Mouse (Mus musculus) kidney, embryonic 16.5 days (tissue): ENCODE measurements at regions not wholly inside any gene's neighbourhood (a gene's known extent, or its start where the extent isn't known, plus 50 kb on each side); places are given as distances from the start of the nearest gene placed in this dataset.

Source experiments
- ATAC-seq: fragments of 200-750 bp; cut with Nextera tagmentation; 2 replicates; pipeline ENCODE4 v1.8.0; 2017; ENCODE audit warnings: moderate TSS enrichment; ENCODE audit not compliant: low FRiP score, low TSS enrichment
- H3K27ac ChIP-seq: fragments of 300-500 bp; sonication (generic); 2 replicates; pipeline ENCODE4 v1.5.1; 2014; ENCODE audit warnings: low read length
- H3K27me3 ChIP-seq: fragments of 300-500 bp; sonication (generic); 2 replicates; pipeline ENCODE4 v1.6.1; 2014; ENCODE audit warnings: low read length, control low read depth, mixed read lengths; ENCODE audit not compliant: insufficient read depth
- H3K36me3 ChIP-seq: fragments of 300-500 bp; sonication (generic); 2 replicates; pipeline ENCODE4 v1.6.1; 2014; ENCODE audit warnings: low read length, control low read depth, mixed read lengths; ENCODE audit not compliant: insufficient read depth
- H3K4me1 ChIP-seq: fragments of 300-500 bp; sonication (generic); 2 replicates; pipeline ENCODE4 v1.6.1; 2014; ENCODE audit warnings: low read length, control low read depth, mixed read lengths; ENCODE audit not compliant: insufficient read depth
- H3K4me2 ChIP-seq: fragments of 300-500 bp; sonication (generic); replicated peaks from 2 replicates; pipeline ENCODE4 v1.6.1; 2014; ENCODE audit warnings: low read depth, low read length
- H3K4me3 ChIP-seq: fragments of 300-500 bp; sonication (generic); 2 replicates; pipeline ENCODE4 v1.5.1; 2014; ENCODE audit warnings: mild to moderate bottlenecking, low read length
- H3K9ac ChIP-seq: fragments of 300-500 bp; sonication (generic); replicated peaks from 2 replicates; pipeline ENCODE4 v1.6.1; 2014; ENCODE audit warnings: low read length
- H3K9me3 ChIP-seq: fragments of 300-500 bp; sonication (generic); 2 replicates; pipeline ENCODE4 v1.6.1; 2016; ENCODE audit warnings: low read length, control low read depth
- WGBS: fragments of 180-500 bp; shearing (Covaris S2); extraction: QIAGEN DNeasy Blood & Tissue Kit; methylation state at CpG from one replicate; pipeline ENCODE4 v1.1.7; 2014; 5-methylcytosine and 5-hydroxymethylcytosine counted together

GRCm38 (mm10) chr10:118003739-118004361 is 137.8 kb upstream of the Mdm1 start:
- peaks cover 3% of the 10 kb centered on the region for H3K9me3 ChIP-seq
- H3K4me1 ChIP-seq: peaks cover 6% of the 10 kb centered on the region
- no peak overlapping the region for H3K4me3 ChIP-seq
- WGBS: 17% methylated on average over 16 of the region's 16 CpGs
- H3K27me3 ChIP-seq: no peaks in the 10 kb centered on the region
- no peak overlapping the region for H3K27ac ChIP-seq
- no peak overlapping the region for H3K9ac ChIP-seq
- H3K36me3 ChIP-seq: no peaks in the 10 kb centered on the region
- ATAC-seq: no peak
- H3K4me2 ChIP-seq: no peak overlapping the region

GRCm38 (mm10) chr10:118004362-118004958 is 137.2 kb upstream of the Mdm1 start:
- Histone ChIP-seq H3K4me2 (no peak overlapping the region), H3K36me3 (no peaks in the 10 kb centered on the region), H3K27me3 (no peaks in the 10 kb centered on the region), H3K4me1 (peaks cover 6% of the 10 kb centered on the region), H3K4me3 (no peak overlapping the region), H3K27ac (no peak overlapping the region), H3K9ac (no peak overlapping the region), H3K9me3 (peaks cover 6% of the 10 kb centered on the region)
- ATAC-seq: no peak
- 42% methylated on average over 8 of the region's 8 CpGs for WGBS

- Histone ChIP-seq H3K27me3 (no peaks in the 10 kb centered on the region), H3K4me1 (peaks cover 6% of the 10 kb centered on the region), H3K9ac (no peak overlapping the region), H3K9me3 (peaks cover 6% of the 10 kb centered on the region), H3K4me3 (no peak overlapping the region), H3K36me3 (no peaks in the 10 kb centered on the region), H3K4me2 (no peak overlapping the region), H3K27ac (no peak overlapping the region)
- WGBS: 59% methylated on average over 14 of the region's 14 CpGs
- ATAC-seq: no peak
Observed at GRCm38 (mm10) chr10:118006827-118007550, 134.6 kb upstream of the Mdm1 start.

GRCm38 (mm10) chr10:118007846-118008245 is 133.8 kb upstream of the Mdm1 start:
- H3K27me3 ChIP-seq: no peaks in the 10 kb centered on the region
- H3K36me3 ChIP-seq: no peaks in the 10 kb centered on the region
- H3K9me3 ChIP-seq: peaks cover 6% of the 10 kb centered on the region
- no peak overlapping the region for H3K4me2 ChIP-seq
- WGBS: 82% methylated on average over 7 of the region's 7 CpGs
- H3K9ac ChIP-seq: no peak overlapping the region
- H3K27ac ChIP-seq: no peak overlapping the region
- no peak overlapping the region for H3K4me3 ChIP-seq
- ATAC-seq: no peak
- peaks cover 6% of the 10 kb centered on the region for H3K4me1 ChIP-seq

GRCm38 (mm10) chr10:118011687-118012567 is 129.7 kb upstream of the Mdm1 start:
- 62% methylated on average over 10 of the region's 10 CpGs for WGBS
- H3K9me3 ChIP-seq: peaks cover 6% of the 10 kb centered on the region
- peak overlapping the region; percentile 46 for H3K27ac ChIP-seq

GRCm38 (mm10) chr10:118028831-118029230 is 112.8 kb upstream of the Mdm1 start:
- H3K4me1 ChIP-seq: no peaks in the 10 kb centered on the region
- H3K27me3 ChIP-seq: no peaks in the 10 kb centered on the region
- H3K9me3 ChIP-seq: no peaks in the 10 kb centered on the region
- H3K4me3 ChIP-seq: no peak overlapping the region
- no peaks in the 10 kb centered on the region for H3K36me3 ChIP-seq
- H3K27ac ChIP-seq: no peak overlapping the region
- 87% methylated on average over 9 of the region's 9 CpGs for WGBS
- no peak for ATAC-seq
- no peak overlapping the region for H3K4me2 ChIP-seq
- H3K9ac ChIP-seq: no peak overlapping the region

More at GRCm38 (mm10) chr10:118011687-118012567, 129.7 kb upstream of the Mdm1 start:
- no peak for ATAC-seq
- H3K9ac ChIP-seq: no peak overlapping the region
- H3K36me3 ChIP-seq: no peaks in the 10 kb centered on the region
- no peak overlapping the region for H3K4me2 ChIP-seq
- H3K4me1 ChIP-seq: no peaks in the 10 kb centered on the region
- H3K4me3 ChIP-seq: no peak overlapping the region
- H3K27me3 ChIP-seq: no peaks in the 10 kb centered on the region

- WGBS: 76% methylated on average over 17 of the region's 17 CpGs
- Histone ChIP-seq H3K36me3 (no peaks in the 10 kb centered on the region), H3K27ac (no peak overlapping the region), H3K9ac (no peak overlapping the region), H3K4me2 (no peak overlapping the region), H3K27me3 (no peaks in the 10 kb centered on the region), H3K4me3 (no peak overlapping the region), H3K4me1 (no peaks in the 10 kb centered on the region), H3K9me3 (no peaks in the 10 kb centered on the region)
- ATAC-seq: no peak
Observed at GRCm38 (mm10) chr10:118034401-118034800, 107.2 kb upstream of the Mdm1 start.

- Histone ChIP-seq H3K27me3 (no peaks in the 10 kb centered on the region), H3K4me3 (no peak overlapping the region), H3K4me2 (no peak overlapping the region), H3K9me3 (no peaks in the 10 kb centered on the region), H3K9ac (no peak overlapping the region), H3K36me3 (no peaks in the 10 kb centered on the region), H3K4me1 (no peaks in the 10 kb centered on the region), H3K27ac (no peak overlapping the region)
- 92% methylated on average over 13 of the region's 13 CpGs for WGBS
- no peak for ATAC-seq
Observed at GRCm38 (mm10) chr10:118035035-118035434, 106.6 kb upstream of the Mdm1 start.

GRCm38 (mm10) chr10:118038465-118038864 is 103.1 kb upstream of the Mdm1 start:
- Histone ChIP-seq H3K36me3 (no peaks in the 10 kb centered on the region), H3K9me3 (no peaks in the 10 kb centered on the region), H3K27ac (no peak overlapping the region), H3K9ac (no peak overlapping the region), H3K4me2 (no peak overlapping the region), H3K27me3 (no peaks in the 10 kb centered on the region), H3K4me1 (no peaks in the 10 kb centered on the region; the same call in 1 of the 2 replicates), H3K4me3 (no peak overlapping the region)
- 90% methylated on average over 10 of the region's 10 CpGs for WGBS
- no peak for ATAC-seq
